Mouse (Mus musculus): ENCODE data around the gene Furin. TPM values are rescaled to one million over a fixed set of nuclear protein-coding genes. Genes with fewer than 3 reads are reported as not detected.
"Not testable (repeated sequence)": the region's sequence is repeated elsewhere in the genome, so short reads cannot be mapped to it uniquely, and the experiment has no call there.

Furin gene
- total RNA-seq, 2 experiments from 2014 or later: 10.2 to 13.8 TPM

GRCm38 (mm10) chr7:80401860-80402641 is 3.2 kb downstream of the Furin start:
- ATAC-seq (replicated peaks; ENCODE audit: poor library complexity): no peak

GRCm38 (mm10) chr7:80401041-80401859 is 4.0 kb downstream of the Furin start:
- ATAC-seq (replicated peaks; ENCODE audit: poor library complexity): no peak

- no peak for ATAC-seq (replicated peaks; ENCODE audit: poor library complexity)
These were observed 4.7 kb downstream of the Furin start for GRCm38 (mm10) chr7:80400571-80400970.

- peak; percentile 21; the same call in 1 of the 2 replicates for ATAC-seq (replicated peaks; ENCODE audit: poor library complexity)
These were observed 5.1 kb downstream of the Furin start for GRCm38 (mm10) chr7:80400099-80400498.

GRCm38 (mm10) chr7:80398654-80399444 is 6.4 kb downstream of the Furin start:
- ATAC-seq (replicated peaks; ENCODE audit: poor library complexity): no peak

- ATAC-seq (replicated peaks; ENCODE audit: poor library complexity): no peak
These were observed 7.2 kb downstream of the Furin start for GRCm38 (mm10) chr7:80397986-80398385.

GRCm38 (mm10) chr7:80396427-80396826 is 8.8 kb downstream of the Furin start:
- ATAC-seq (replicated peaks; ENCODE audit: poor library complexity): not testable (repeated sequence)

- ATAC-seq (replicated peaks; ENCODE audit: poor library complexity): no peak
These were observed 10.6 kb downstream of the Furin start for GRCm38 (mm10) chr7:80394600-80394999.

- no peak for ATAC-seq (replicated peaks; ENCODE audit: poor library complexity)
These were observed 13.1 kb downstream of the Furin start for GRCm38 (mm10) chr7:80392119-80392518.

- ATAC-seq (replicated peaks; ENCODE audit: poor library complexity): peak; percentile 66
These were observed 17.3 kb downstream of the Furin start, which contains the start of gene Fes for GRCm38 (mm10) chr7:80387633-80388543. Gene Fes (minus strand): TSS chr7:80387946.

- no peak for ATAC-seq (replicated peaks; ENCODE audit: poor library complexity)
These were observed 18.1 kb downstream of the Furin start for GRCm38 (mm10) chr7:80387033-80387632.

- peak; percentile 80 for ATAC-seq (replicated peaks; ENCODE audit: poor library complexity)
These were observed 18.9 kb downstream of the Furin start for GRCm38 (mm10) chr7:80386235-80386930.

GRCm38 (mm10) chr7:80382919-80383318 is 22.3 kb downstream of the Furin start:
- ATAC-seq (replicated peaks; ENCODE audit: poor library complexity): no peak

- peak; percentile 49 for ATAC-seq (replicated peaks; ENCODE audit: poor library complexity)
These were observed 25.7 kb downstream of the Furin start for GRCm38 (mm10) chr7:80379531-80379930.

GRCm38 (mm10) chr7:80377471-80377870 is 27.8 kb downstream of the Furin start:
- peak; percentile 45 for ATAC-seq (replicated peaks; ENCODE audit: poor library complexity)

GRCm38 (mm10) chr7:80376192-80376591 is 29.0 kb downstream of the Furin start:
- ATAC-seq (replicated peaks; ENCODE audit: poor library complexity): no peak

GRCm38 (mm10) chr7:80375376-80376039 is 29.7 kb downstream of the Furin start:
- peak; percentile 23 for ATAC-seq (replicated peaks; ENCODE audit: poor library complexity)

- no peak for ATAC-seq (replicated peaks; ENCODE audit: poor library complexity)
These were observed 30.5 kb downstream of the Furin start for GRCm38 (mm10) chr7:80374733-80375132.
